In the genomic region with DNA sequence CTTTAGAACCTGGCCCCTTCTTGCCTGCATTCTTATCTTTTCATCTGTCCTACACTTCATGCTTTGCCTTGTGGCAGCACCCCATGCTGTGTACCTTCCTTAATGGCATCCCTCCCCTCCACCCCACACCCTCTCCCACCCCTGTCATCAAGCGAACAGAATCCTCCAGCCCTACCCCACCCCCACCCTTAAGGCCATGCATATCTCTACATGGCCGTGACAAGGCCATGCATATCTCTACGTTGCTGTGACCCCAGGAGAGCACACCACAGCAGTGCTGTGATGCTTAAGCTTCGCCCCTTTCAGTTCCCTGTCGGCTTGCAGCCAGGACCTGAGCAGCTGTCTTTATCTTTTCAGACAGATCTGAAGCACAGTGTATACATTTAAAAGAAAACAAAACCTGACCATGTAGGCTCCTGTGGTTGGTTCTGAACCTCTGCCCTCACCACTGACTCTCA, we compare ENCODE assay signal across 10 mouse cellular contexts.
DNase-seq lines count a peak whose midpoint lies in the region; ATAC-seq lines count a peak whose summit lies in the region.
"Had no signal": no experiment of that assay in that cellular context is flagged by ENCODE, and none has a peak within 500 bp of the region (broad histone marks: within the 10 kb centered on the region; RNA-seq: fewer than 3 reads in every experiment).

No protein-coding gene starts in this region.

- ATAC-seq in CD4-positive, CD25-positive, alpha-beta regulatory T cell, adult 4 months: no peak
- peak; percentile 47 for ATAC-seq in common myeloid progenitor, adult 5-6 weeks (replicated peaks; ENCODE audit: low read depth, poor library complexity, severe bottlenecking)
- peak; percentile 56 for ATAC-seq in megakaryocyte progenitor cell, adult 5-6 weeks (replicated peaks; ENCODE audit: poor library complexity)

- peak; percentile 31 for DNase-seq in CD4-positive, CD25-positive, alpha-beta regulatory T cell, adult 2 months (ENCODE audit: low read depth, low spot score)
- peak; percentile 48 to 56 for DNase-seq in B cell, adult 2 months
- no peak for DNase-seq in urinary bladder, adult 2 months (ENCODE audit: low spot score)
- DNase-seq in frontal cortex, postnatal 36 days (ENCODE audit: low spot score in 2 of 2): no peak
- no peak for DNase-seq in adrenal gland, adult 2 months
- DNase-seq: cerebellum, postnatal 10 days; lung, embryonic 14.5 days had no signal

Comparison
In these comparisons a context has a peak if more than half of its experiments do, and no peak if none do; other contexts are left out.
1. DNase-seq: peak in CD4-positive, CD25-positive, alpha-beta regulatory T cell, adult 2 months (single experiment) and B cell, adult 2 months (2 of 2); none in urinary bladder, adult 2 months (single experiment), frontal cortex, postnatal 36 days (0 of 2) and adrenal gland, adult 2 months (single experiment).